Mouse (Mus musculus) ES-E14 (cell line): ENCODE results near the gene Dcbld2. TPM values are rescaled to one million over a fixed set of nuclear protein-coding genes. Genes with fewer than 3 reads are reported as not detected.

Experiments used
- DNase-seq: peaks from one replicate; pipeline ENCODE4 v3.0.0-alpha.2; 2013; ENCODE audit warnings: low read depth, low spot score
- H3K27ac ChIP-seq: 2 replicates; pipeline ENCODE4 v1.5.1; 2012; ENCODE audit warnings: low read depth, mild to moderate bottlenecking, low read length, moderate library complexity, mixed read lengths; ENCODE audit not compliant: poor library complexity, insufficient read depth, severe bottlenecking
- H3K36me3 ChIP-seq: 2 replicates; pipeline ENCODE4 v1.6.1; 2012; ENCODE audit warnings: mild to moderate bottlenecking, low read length, moderate library complexity, mixed read lengths; ENCODE audit not compliant: control insufficient read depth, poor library complexity, insufficient read depth, severe bottlenecking
- H3K4me1 ChIP-seq, 2 experiments: fragments of 150-350 bp in 1 of 2; sonication (generic) in 1 of 2; 2 replicates each; pipeline ENCODE4 v1.6.1; 2012; ENCODE audit warnings: low read length in 2 of 2, mild to moderate bottlenecking in 1 of 2, mixed read lengths in 1 of 2; ENCODE audit not compliant: control insufficient read depth in 2 of 2, insufficient read depth in 2 of 2, poor library complexity in 1 of 2
- H3K4me3 ChIP-seq, 2 experiments: fragments of 150-350 bp in 1 of 2; sonication (generic) in 1 of 2; 2 replicates each; pipeline ENCODE4 v1.5.1; 2012; ENCODE audit warnings: low read length in 2 of 2, low read depth in 1 of 2, mild to moderate bottlenecking in 1 of 2, mixed read lengths in 1 of 2; ENCODE audit not compliant: insufficient read depth in 1 of 2, poor library complexity in 1 of 2, severe bottlenecking in 1 of 2
- H3K9ac ChIP-seq: 2 replicates; pipeline ENCODE4 v1.6.1; 2012; ENCODE audit warnings: low read depth, mild to moderate bottlenecking, low read length, mixed read lengths; ENCODE audit not compliant: poor library complexity, insufficient read depth, severe bottlenecking
- H3K9me3 ChIP-seq: fragments of 150-350 bp; sonication (generic); 2 replicates; pipeline ENCODE4 v1.6.1; 2012; ENCODE audit warnings: low read depth, mild to moderate bottlenecking, low read length; ENCODE audit not compliant: control insufficient read depth, insufficient read depth
- CHD2 ChIP-seq: IDR thresholded peaks from 2 replicates; pipeline ENCODE4 v1.6.1; 2014; ENCODE audit warnings: mild to moderate bottlenecking, low read depth, low read length, inconsistent platforms
- HCFC1 ChIP-seq: IDR thresholded peaks from 2 replicates; pipeline ENCODE4 v1.6.1; 2012; ENCODE audit warnings: low read length, inconsistent platforms, borderline replicate concordance; ENCODE audit not compliant: insufficient read depth
- MAFK ChIP-seq: IDR thresholded peaks from 2 replicates; pipeline ENCODE4 v1.6.1; 2014; ENCODE audit warnings: mild to moderate bottlenecking, low read depth, low read length, inconsistent platforms; ENCODE audit not compliant: insufficient read depth
- ZC3H11A ChIP-seq: IDR thresholded peaks from 2 replicates; pipeline ENCODE4 v1.6.1; 2012; ENCODE audit warnings: low read depth, mild to moderate bottlenecking, inconsistent platforms, low read length, borderline replicate concordance
- ZNF384 ChIP-seq: IDR thresholded peaks from 2 replicates; pipeline ENCODE4 v1.6.1; 2012; ENCODE audit warnings: low read depth, low read length, inconsistent platforms
- in situ Hi-C, 2 experiments: fragments of 600-800 bp; cut with MboI; formaldehyde crosslinking; loops; one replicate each; pipeline ENCODE4 v1.15.1; 2025; ENCODE audit warnings: low sequenced_read_pairs in 2 of 2, inconsistent platforms in 1 of 2; ENCODE audit not compliant: unreplicated experiment in 2 of 2
- total RNA-seq: library from RNA; depleted of rRNA; stranded (reverse); fragments of 300-350 nt; gene quantifications from 2 replicates; pipeline ENCODE4 v1.2.3, GENCODE M21; 2012

The Dcbld2 gene
- total RNA-seq, 1 experiment: 45.7 TPM

GRCm38 (mm10) chr16:58497886-58498713 is 89.9 kb downstream of the Dcbld2 start:
- no peaks in the 10 kb centered on the region for H3K9me3 ChIP-seq
- H3K36me3 ChIP-seq: no peaks in the 10 kb centered on the region
- in situ Hi-C loops: no loop called here
- H3K4me3 ChIP-seq: no peak overlapping the region
- H3K9ac ChIP-seq: no peak overlapping the region
- H3K4me1 ChIP-seq: no peaks in the 10 kb centered on the region
- no peak overlapping the region for H3K27ac ChIP-seq
- DNase-seq: no peak
- TF ChIP-seq ZC3H11A (no peak), HCFC1 (no peak), ZNF384 (no peak), MAFK (no peak), CHD2 (no peak)

GRCm38 (mm10) chr16:58499172-58499584 is 90.9 kb downstream of the Dcbld2 start:
- in situ Hi-C loops: no loop called here
- no peaks in the 10 kb centered on the region for H3K36me3 ChIP-seq
- TF ChIP-seq MAFK (no peak), ZC3H11A (no peak), HCFC1 (no peak), ZNF384 (no peak), CHD2 (no peak)
- H3K27ac ChIP-seq: no peak overlapping the region
- H3K9me3 ChIP-seq: no peaks in the 10 kb centered on the region
- H3K9ac ChIP-seq: no peak overlapping the region
- no peaks in the 10 kb centered on the region for H3K4me1 ChIP-seq
- DNase-seq: no peak
- H3K4me3 ChIP-seq: no peak overlapping the region

GRCm38 (mm10) chr16:58499650-58500049 is 91.4 kb downstream of the Dcbld2 start:
- no peak for TF ChIP-seq CHD2
- TF ChIP-seq ZNF384: no peak
- TF ChIP-seq ZC3H11A: no peak
- no peak for TF ChIP-seq HCFC1
- TF ChIP-seq MAFK: no peak
- no peak overlapping the region for H3K9ac ChIP-seq
- H3K36me3 ChIP-seq: no peaks in the 10 kb centered on the region
- H3K4me1 ChIP-seq: no peaks in the 10 kb centered on the region
- DNase-seq: no peak
- in situ Hi-C loops: no loop called here
- H3K9me3 ChIP-seq: no peaks in the 10 kb centered on the region
- H3K4me3 ChIP-seq: no peak overlapping the region
- H3K27ac ChIP-seq: no peak overlapping the region

- TF ChIP-seq ZNF384: no peak
- TF ChIP-seq ZC3H11A: no peak
- no peak for TF ChIP-seq CHD2
- TF ChIP-seq HCFC1: no peak
- no peak for TF ChIP-seq MAFK
- Histone ChIP-seq H3K9ac (no peak overlapping the region), H3K4me3 (no peak overlapping the region), H3K9me3 (no peaks in the 10 kb centered on the region), H3K4me1 (no peaks in the 10 kb centered on the region), H3K36me3 (no peaks in the 10 kb centered on the region), H3K27ac (no peak overlapping the region)
- DNase-seq: no peak
- in situ Hi-C loops: no loop called here
Measured at GRCm38 (mm10) chr16:58501760-58502301, 93.6 kb downstream of the Dcbld2 start.
